Mouse (Mus musculus) MEL (cell line): ENCODE results near the gene Sgsm1.

ENCODE experiments used
- CTCF ChIP-seq, 3 experiments: IDR thresholded peaks in 2 of 3; conservative IDR thresholded peaks in 1 of 3; 2 replicates each; pipeline ENCODE4 v1.5.1; 2011 to 2012; ENCODE audit warnings: low read length in 3 of 3, low read depth in 2 of 3, mild to moderate bottlenecking in 2 of 3, improper control_type of control experiment in 1 of 3, inconsistent platforms in 1 of 3, mixed read lengths in 1 of 3, moderate library complexity in 1 of 3; ENCODE audit not compliant: control insufficient read depth in 1 of 3, insufficient read depth in 1 of 3, poor library complexity in 1 of 3, severe bottlenecking in 1 of 3
- E2F4 ChIP-seq: IDR thresholded peaks from 2 replicates; pipeline ENCODE4 v1.6.1; 2011; ENCODE audit warnings: low read depth, low read length, improper control_type of control experiment, borderline replicate concordance
- ELF1 ChIP-seq: IDR thresholded peaks from 2 replicates; pipeline ENCODE4 v1.6.1; 2014; ENCODE audit warnings: low read depth, mild to moderate bottlenecking, inconsistent platforms, low read length, improper control_type of control experiment, moderate library complexity
- EP300 ChIP-seq, 2 experiments: IDR thresholded peaks; 2 replicates each; pipeline ENCODE4 v1.6.1; 2011; ENCODE audit warnings: improper control_type of control experiment in 2 of 2, low read length in 2 of 2, low read depth in 1 of 2, mild to moderate bottlenecking in 1 of 2
- GATA1 ChIP-seq: IDR thresholded peaks from 2 replicates; pipeline ENCODE4 v1.6.1; 2011; ENCODE audit warnings: low read depth, low read length, improper control_type of control experiment
- HCFC1 ChIP-seq: IDR thresholded peaks from 2 replicates; pipeline ENCODE4 v1.6.1; 2012; ENCODE audit warnings: low read depth, mild to moderate bottlenecking, inconsistent platforms, low read length, improper control_type of control experiment, moderate library complexity
- MYB ChIP-seq: IDR thresholded peaks from 2 replicates; pipeline ENCODE4 v1.6.1; 2011; ENCODE audit warnings: mild to moderate bottlenecking, low read depth, low read length, improper control_type of control experiment
- POLR2A ChIP-seq, 2 experiments: IDR thresholded peaks; 2 replicates each; pipeline ENCODE4 v1.6.1; 2011 to 2012; ENCODE audit warnings: low read length in 2 of 2, mild to moderate bottlenecking in 2 of 2, control low read depth in 1 of 2, improper control_type of control experiment in 1 of 2, low read depth in 1 of 2, moderate library complexity in 1 of 2; ENCODE audit not compliant: control insufficient read depth in 1 of 2, insufficient read depth in 1 of 2, poor library complexity in 1 of 2
- POLR2AphosphoS5 ChIP-seq: IDR thresholded peaks from 2 replicates; pipeline ENCODE4 v1.6.1; 2012; ENCODE audit warnings: low read depth, borderline replicate concordance, mild to moderate bottlenecking, inconsistent platforms, low read length, moderate library complexity, mixed read lengths
- TAL1 ChIP-seq: IDR thresholded peaks from 2 replicates; pipeline ENCODE4 v1.6.1; 2012; ENCODE audit warnings: mild to moderate bottlenecking, inconsistent platforms, low read length, moderate library complexity, mixed read lengths
- TCF12 ChIP-seq: IDR thresholded peaks from 2 replicates; pipeline ENCODE4 v1.6.1; 2014; ENCODE audit warnings: low read depth, mild to moderate bottlenecking, inconsistent platforms, low read length, improper control_type of control experiment, moderate library complexity
- USF1 ChIP-seq: IDR thresholded peaks from 2 replicates; pipeline ENCODE4 v1.6.1; 2014; ENCODE audit warnings: low read depth, mild to moderate bottlenecking, inconsistent platforms, low read length, improper control_type of control experiment, moderate library complexity
- ZC3H11A ChIP-seq: IDR thresholded peaks from 2 replicates; pipeline ENCODE4 v1.6.1; 2012; ENCODE audit warnings: low read depth, mild to moderate bottlenecking, inconsistent platforms, low read length, improper control_type of control experiment
- ZMIZ1 ChIP-seq: IDR thresholded peaks from 2 replicates; pipeline ENCODE4 v1.6.1; 2012; ENCODE audit warnings: low read depth, mild to moderate bottlenecking, inconsistent platforms, low read length, improper control_type of control experiment, moderate library complexity

- TF ChIP-seq CTCF (IDR thresholded peaks at IDR 0.05 in 2 of 3, conservative IDR thresholded peaks at IDR 0.05 in 1 of 3; ENCODE audit: control insufficient read depth in 1 of 3, insufficient read depth in 1 of 3, low read depth in 2 of 3, low read length in 3 of 3, poor library complexity in 1 of 3, severe bottlenecking in 1 of 3) (no peak), ELF1 (no peak), POLR2A (IDR thresholded peaks at IDR 0.05; ENCODE audit: control insufficient read depth in 1 of 2, insufficient read depth in 1 of 2, low read depth in 1 of 2, low read length in 2 of 2, poor library complexity in 1 of 2) (no peak), ZC3H11A (no peak), EP300 (IDR thresholded peaks at IDR 0.05; ENCODE audit: low read depth in 1 of 2, low read length in 2 of 2) (no peak), USF1 (no peak), TAL1 (no peak), ZMIZ1 (no peak), MYB (no peak), HCFC1 (no peak), TCF12 (no peak), GATA1 (no peak), E2F4 (no peak), POLR2AphosphoS5 (no peak)
Measured at GRCm38 (mm10) chr5:113195907-113196306, 114.7 kb downstream of the Sgsm1 start.
